Mouse (Mus musculus) G1E (cell line): Measurements from ENCODE around the gene Gm49450.

Source experiments
- CTCF ChIP-seq: IDR thresholded peaks from 2 replicates; pipeline ENCODE4 v1.5.1; 2012; ENCODE audit warnings: low read depth, low read length, inconsistent platforms, mixed read lengths
- GATA1 ChIP-seq: IDR thresholded peaks from 2 replicates; pipeline ENCODE4 v1.6.1; 2012; ENCODE audit warnings: borderline replicate concordance, low read length, inconsistent platforms, mixed read lengths

- TF ChIP-seq CTCF (no peak), GATA1 (no peak)
Measured at GRCm38 (mm10) chr15:98895635-98896589, 57.4 kb downstream of the Gm49450 start.
